Mouse (Mus musculus) neural tube, embryonic 12.5 days (tissue): ENCODE results near the gene Mettl14. TPM values are rescaled to one million over a fixed set of nuclear protein-coding genes. Genes with fewer than 3 reads are reported as not detected.

ENCODE experiments used
- ATAC-seq: fragments of 200-750 bp; cut with Nextera tagmentation; 2 replicates; pipeline ENCODE4 v1.8.0; 2017; ENCODE audit warnings: low read depth, mild to moderate bottlenecking, moderate TSS enrichment, moderate library complexity; ENCODE audit not compliant: low FRiP score
- H3K27ac ChIP-seq: fragments of 300-500 bp; sonication (generic); 2 replicates; pipeline ENCODE4 v1.5.1; 2016
- H3K27me3 ChIP-seq: fragments of 300-500 bp; sonication (generic); replicated peaks from 2 replicates; pipeline ENCODE4 v1.6.1; 2016; ENCODE audit warnings: mild to moderate bottlenecking
- H3K36me3 ChIP-seq: fragments of 300-500 bp; sonication (generic); 2 replicates; pipeline ENCODE4 v1.6.1; 2016; ENCODE audit warnings: mild to moderate bottlenecking
- H3K4me1 ChIP-seq: fragments of 300-500 bp; sonication (generic); 2 replicates; pipeline ENCODE4 v1.6.1; 2016
- H3K4me2 ChIP-seq: fragments of 300-500 bp; sonication (generic); replicated peaks from 2 replicates; pipeline ENCODE4 v1.6.1; 2016; ENCODE audit warnings: mild to moderate bottlenecking
- H3K4me3 ChIP-seq: fragments of 300-500 bp; sonication (generic); 2 replicates; pipeline ENCODE4 v1.5.1; 2016
- H3K9ac ChIP-seq: fragments of 300-500 bp; sonication (generic); 2 replicates; pipeline ENCODE4 v1.6.1; 2016; ENCODE audit warnings: mild to moderate bottlenecking
- H3K9me3 ChIP-seq: fragments of 300-500 bp; sonication (generic); 2 replicates; pipeline ENCODE4 v1.6.1; 2016; ENCODE audit warnings: mild to moderate bottlenecking
- WGBS: fragments of 180-500 bp; shearing (Covaris S2); methylation state at CpG from one replicate; pipeline ENCODE4 v1.1.7; 2016; 5-methylcytosine and 5-hydroxymethylcytosine counted together
- polyA plus RNA-seq: library from polyadenylated mRNA; unstranded; fragments of >200 nt; fragmentation: Nextera tagmentation; extraction: Ambion mirVana; gene quantifications from 2 replicates; pipeline ENCODE4 v1.2.1, GENCODE M21; 2016

The Mettl14 gene
- polyA plus RNA-seq, result 30.4 and 34.2 TPM in 2 replicates

- WGBS, result under 1% methylated on average over 41 of the region's 41 CpGs
- peak; percentile 99 for ATAC-seq
Observed at GRCm38 (mm10) chr3:123385486-123386156, at the start of gene Mettl14. Gene Mettl14, minus strand, starts transcription at chr3:123386108.

GRCm38 (mm10) chr3:123433362-123433761 is 47.5 kb upstream of the Mettl14 start:
- Histone ChIP-seq H3K9me3 (no peaks in the 10 kb centered on the region), H3K4me2 (no peak overlapping the region), H3K27me3 (no peaks in the 10 kb centered on the region), H3K4me3 (no peak overlapping the region), H3K9ac (no peak overlapping the region), H3K27ac (no peak overlapping the region), H3K36me3 (no peaks in the 10 kb centered on the region), H3K4me1 (no peaks in the 10 kb centered on the region)
- ATAC-seq, result no peak
- 84% methylated on average over 3 of the region's 3 CpGs for WGBS

More at GRCm38 (mm10) chr3:123385486-123386156, at the start of gene Mettl14:
- Histone ChIP-seq H3K9me3 (no peaks in the 10 kb centered on the region), H3K4me2 (peak within 1 kb of the TSS; percentile 69), H3K9ac (peak within 1 kb of the TSS; percentile 67), H3K36me3 (peaks cover 9% of the 10 kb centered on the region), H3K27me3 (no peaks in the 10 kb centered on the region), H3K4me1 (peaks cover 16% of the 10 kb centered on the region), H3K4me3 (peak within 1 kb of the TSS; percentile 68), H3K27ac (peak within 1 kb of the TSS; percentile 64; the same call in 1 of the 2 replicates)

- H3K9me3 ChIP-seq, result no peaks in the 10 kb centered on the region
- H3K36me3 ChIP-seq, result no peaks in the 10 kb centered on the region
- H3K4me2 ChIP-seq, result no peak overlapping the region
- no peak overlapping the region for H3K9ac ChIP-seq
- ATAC-seq, result no peak
- H3K4me3 ChIP-seq, result no peak overlapping the region
- WGBS, result 75% methylated on average over 5 of the region's 5 CpGs
- no peaks in the 10 kb centered on the region for H3K4me1 ChIP-seq
- H3K27ac ChIP-seq, result no peak overlapping the region
- H3K27me3 ChIP-seq, result no peaks in the 10 kb centered on the region
Observed at GRCm38 (mm10) chr3:123431951-123432674, 46.2 kb upstream of the Mettl14 start.

- H3K36me3 ChIP-seq, result no peaks in the 10 kb centered on the region
- no peaks in the 10 kb centered on the region for H3K9me3 ChIP-seq
- no peak overlapping the region for H3K4me2 ChIP-seq
- no peaks in the 10 kb centered on the region for H3K27me3 ChIP-seq
- H3K27ac ChIP-seq, result no peak overlapping the region
- no peak for ATAC-seq
- H3K4me3 ChIP-seq, result no peak overlapping the region
- H3K4me1 ChIP-seq, result no peaks in the 10 kb centered on the region
- no peak overlapping the region for H3K9ac ChIP-seq
- WGBS, result 89% methylated on average over 22 of the region's 22 CpGs
Observed at GRCm38 (mm10) chr3:123429597-123430458, 43.9 kb upstream of the Mettl14 start.

- ATAC-seq, result no peak
- no peaks in the 10 kb centered on the region for H3K27me3 ChIP-seq
Observed at GRCm38 (mm10) chr3:123428005-123428404, 42.1 kb upstream of the Mettl14 start.

GRCm38 (mm10) chr3:123425647-123426046 is 39.7 kb upstream of the Mettl14 start:
- no peaks in the 10 kb centered on the region for H3K36me3 ChIP-seq
- no peak overlapping the region for H3K4me2 ChIP-seq
- 71% methylated on average over 2 of the region's 2 CpGs for WGBS
- no peak for ATAC-seq
- no peaks in the 10 kb centered on the region for H3K4me1 ChIP-seq
- H3K27ac ChIP-seq, result no peak overlapping the region
- H3K27me3 ChIP-seq, result no peaks in the 10 kb centered on the region
- no peaks in the 10 kb centered on the region for H3K9me3 ChIP-seq
- no peak overlapping the region for H3K4me3 ChIP-seq
- H3K9ac ChIP-seq, result no peak overlapping the region

More at GRCm38 (mm10) chr3:123428005-123428404, 42.1 kb upstream of the Mettl14 start:
- Histone ChIP-seq H3K4me1 (no peaks in the 10 kb centered on the region), H3K27ac (no peak overlapping the region), H3K4me3 (no peak overlapping the region), H3K9ac (no peak overlapping the region), H3K9me3 (no peaks in the 10 kb centered on the region), H3K36me3 (no peaks in the 10 kb centered on the region), H3K4me2 (no peak overlapping the region)
- WGBS, result 61% methylated on average over 4 of the region's 4 CpGs

- H3K9me3 ChIP-seq, result no peaks in the 10 kb centered on the region
- H3K4me3 ChIP-seq, result no peak overlapping the region
- no peak overlapping the region for H3K27ac ChIP-seq
- H3K36me3 ChIP-seq, result no peaks in the 10 kb centered on the region
- no peaks in the 10 kb centered on the region for H3K4me1 ChIP-seq
- no peak for ATAC-seq
- H3K4me2 ChIP-seq, result no peak overlapping the region
- 46% methylated on average over 5 of the region's 5 CpGs for WGBS
- no peaks in the 10 kb centered on the region for H3K27me3 ChIP-seq
- no peak overlapping the region for H3K9ac ChIP-seq
Observed at GRCm38 (mm10) chr3:123413173-123413572, 27.3 kb upstream of the Mettl14 start.

- 73% methylated on average over 6 of the region's 6 CpGs for WGBS
- H3K4me1 ChIP-seq, result no peaks in the 10 kb centered on the region
- H3K9me3 ChIP-seq, result no peaks in the 10 kb centered on the region
- no peak for ATAC-seq
- H3K4me3 ChIP-seq, result no peak overlapping the region
- H3K36me3 ChIP-seq, result no peaks in the 10 kb centered on the region
- H3K4me2 ChIP-seq, result no peak overlapping the region
- no peak overlapping the region for H3K9ac ChIP-seq
- no peaks in the 10 kb centered on the region for H3K27me3 ChIP-seq
- no peak overlapping the region for H3K27ac ChIP-seq
Observed at GRCm38 (mm10) chr3:123411821-123412578, 26.1 kb upstream of the Mettl14 start.

- H3K4me2 ChIP-seq, result no peak overlapping the region
- H3K36me3 ChIP-seq, result no peaks in the 10 kb centered on the region
- H3K9ac ChIP-seq, result no peak overlapping the region
- H3K27me3 ChIP-seq, result no peaks in the 10 kb centered on the region
- H3K4me1 ChIP-seq, result no peaks in the 10 kb centered on the region
- ATAC-seq, result no peak
- H3K27ac ChIP-seq, result no peak overlapping the region
- no peaks in the 10 kb centered on the region for H3K9me3 ChIP-seq
- WGBS, result 75% methylated on average over 3 of the region's 3 CpGs
- H3K4me3 ChIP-seq, result no peak overlapping the region
Observed at GRCm38 (mm10) chr3:123404945-123405344, 19.0 kb upstream of the Mettl14 start.

- ATAC-seq, result no peak
- Histone ChIP-seq H3K27ac (no peak overlapping the region), H3K36me3 (no peaks in the 10 kb centered on the region), H3K9me3 (no peaks in the 10 kb centered on the region), H3K27me3 (no peaks in the 10 kb centered on the region), H3K9ac (no peak overlapping the region), H3K4me2 (no peak overlapping the region), H3K4me3 (no peak overlapping the region), H3K4me1 (no peaks in the 10 kb centered on the region)
- WGBS, result 81% methylated on average over 9 of the region's 9 CpGs
Observed at GRCm38 (mm10) chr3:123397562-123398481, 11.9 kb upstream of the Mettl14 start.

- no peak overlapping the region for H3K4me3 ChIP-seq
- no peaks in the 10 kb centered on the region for H3K4me1 ChIP-seq
- H3K9ac ChIP-seq, result no peak overlapping the region
- H3K27ac ChIP-seq, result no peak overlapping the region
- H3K4me2 ChIP-seq, result no peak overlapping the region
- 85% methylated on average over 5 of the region's 5 CpGs for WGBS
- H3K36me3 ChIP-seq, result no peaks in the 10 kb centered on the region
- H3K27me3 ChIP-seq, result no peaks in the 10 kb centered on the region
- H3K9me3 ChIP-seq, result no peaks in the 10 kb centered on the region
- ATAC-seq, result no peak
Observed at GRCm38 (mm10) chr3:123395611-123396010, 9.7 kb upstream of the Mettl14 start.
